Mouse (Mus musculus): ENCODE measurements at regions not wholly inside any gene's neighbourhood (a gene's known extent, or its start where the extent isn't known, plus 50 kb on each side); places are given as distances from the start of the nearest gene placed in this dataset.

DNA sequence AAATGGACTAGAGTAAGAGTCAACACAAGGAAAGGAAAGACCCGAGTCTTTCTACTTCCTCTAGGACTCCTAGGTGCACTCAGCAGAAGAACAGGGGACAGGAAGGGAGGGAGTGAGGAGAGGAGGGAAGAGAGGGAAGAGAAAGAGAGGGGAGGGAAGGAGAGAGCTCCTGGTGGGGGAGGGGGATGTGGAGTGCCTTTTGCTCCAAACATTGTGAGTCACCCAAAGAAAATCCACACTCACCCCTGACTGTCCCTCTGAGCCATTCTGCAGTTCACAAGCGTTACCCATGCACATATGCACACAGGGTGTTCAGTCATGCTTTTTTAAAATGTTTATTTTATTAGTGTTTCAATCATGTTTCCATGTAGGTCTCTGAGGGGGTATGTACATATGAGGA is 65.5 kb upstream of the Fam3c start:
- Histone ChIP-seq H3K36me3 (replicated peaks; ENCODE audit: control insufficient read depth, insufficient read depth, low read depth) (no peaks in the 10 kb centered on the region), H3K4me3 (ENCODE audit: insufficient read depth in 1 of 2, low read depth in 2 of 2, low read length in 2 of 2) (no peak overlapping the region), H3K9me3 (ENCODE audit: control insufficient read depth, low read length) (no peaks in the 10 kb centered on the region), H3K27ac (no peak overlapping the region), H3K4me2 (ENCODE audit: low read depth) (no peak overlapping the region), H3K4me1 (replicated peaks; ENCODE audit: control insufficient read depth in 2 of 2, insufficient read depth in 2 of 2, low read length in 1 of 2) (peaks cover 0 to 7% of the 10 kb centered on the region in 2 experiments; a peak in 2 of 4 replicates), H3K27me3 (ENCODE audit: control insufficient read depth, insufficient read depth, low read length) (no peaks in the 10 kb centered on the region), H3K9ac (replicated peaks) (no peak overlapping the region)
- 29% methylated on average over 2 of the region's 2 CpGs for WGBS (ENCODE audit: insufficient replicate concordance)
- TF ChIP-seq EP300 (IDR thresholded peaks at IDR 0.05; ENCODE audit: low read depth) (no peak), CTCF (IDR thresholded peaks at IDR 0.05; ENCODE audit: low read depth) (no peak)
- no peak for ATAC-seq (ENCODE audit: insufficient read depth)
- no peak for DNase-seq (ENCODE audit: low read depth in 3 of 3, low spot score in 3 of 3)

GRCm38 (mm10) chr6:22418279-22418678 is 62.2 kb upstream of the Fam3c start:
- Histone ChIP-seq H3K36me3 (replicated peaks; ENCODE audit: control insufficient read depth, insufficient read depth, low read depth) (no peaks in the 10 kb centered on the region), H3K27ac (no peak overlapping the region), H3K27me3 (ENCODE audit: control insufficient read depth, insufficient read depth, low read length) (no peaks in the 10 kb centered on the region), H3K4me3 (ENCODE audit: insufficient read depth in 1 of 2, low read depth in 2 of 2, low read length in 2 of 2) (no peak overlapping the region), H3K4me1 (replicated peaks; ENCODE audit: control insufficient read depth in 2 of 2, insufficient read depth in 2 of 2, low read length in 1 of 2) (peaks cover 0 to 4% of the 10 kb centered on the region in 2 experiments; a peak in 2 of 4 replicates), H3K4me2 (ENCODE audit: low read depth) (no peak overlapping the region), H3K9me3 (ENCODE audit: control insufficient read depth, low read length) (no peaks in the 10 kb centered on the region), H3K9ac (replicated peaks) (no peak overlapping the region)
- DNase-seq (ENCODE audit: low read depth in 3 of 3, low spot score in 3 of 3) (no peak), ATAC-seq (ENCODE audit: insufficient read depth) (no peak)
- no peak for TF ChIP-seq EP300 (IDR thresholded peaks at IDR 0.05; ENCODE audit: low read depth)
- TF ChIP-seq CTCF (IDR thresholded peaks at IDR 0.05; ENCODE audit: low read depth): no peak
- 48% methylated on average over 4 of the region's 4 CpGs for WGBS (ENCODE audit: insufficient replicate concordance)

GRCm38 (mm10) chr6:22417189-22417588 is 61.1 kb upstream of the Fam3c start:
- ATAC-seq (ENCODE audit: insufficient read depth) (no peak), DNase-seq (ENCODE audit: low read depth in 3 of 3, low spot score in 3 of 3) (no peak)
- no peak overlapping the region for H3K4me2 ChIP-seq (ENCODE audit: low read depth)
- H3K9ac ChIP-seq (replicated peaks): no peak overlapping the region
- no peaks in the 10 kb centered on the region for H3K27me3 ChIP-seq (ENCODE audit: control insufficient read depth, insufficient read depth, low read length)
- no peaks in the 10 kb centered on the region for H3K36me3 ChIP-seq (replicated peaks; ENCODE audit: control insufficient read depth, insufficient read depth, low read depth)
- TF ChIP-seq EP300 (IDR thresholded peaks at IDR 0.05; ENCODE audit: low read depth) (no peak), CTCF (IDR thresholded peaks at IDR 0.05; ENCODE audit: low read depth) (no peak)
- no peaks in the 10 kb centered on the region for H3K9me3 ChIP-seq (ENCODE audit: control insufficient read depth, low read length)
- H3K4me3 ChIP-seq (ENCODE audit: insufficient read depth in 1 of 2, low read depth in 2 of 2, low read length in 2 of 2): no peak overlapping the region
- no peak overlapping the region for H3K27ac ChIP-seq
- 51% methylated on average over 2 of the region's 2 CpGs for WGBS (ENCODE audit: insufficient replicate concordance)
- H3K4me1 ChIP-seq (replicated peaks; ENCODE audit: control insufficient read depth in 2 of 2, insufficient read depth in 2 of 2, low read length in 1 of 2): no peaks in the 10 kb centered on the region

- Histone ChIP-seq H3K9me3 (ENCODE audit: control insufficient read depth, low read length) (no peaks in the 10 kb centered on the region), H3K27ac (no peak overlapping the region), H3K4me1 (replicated peaks; ENCODE audit: control insufficient read depth in 2 of 2, insufficient read depth in 2 of 2, low read length in 1 of 2) (no peaks in the 10 kb centered on the region), H3K4me3 (ENCODE audit: insufficient read depth in 1 of 2, low read depth in 2 of 2, low read length in 2 of 2) (no peak overlapping the region), H3K27me3 (ENCODE audit: control insufficient read depth, insufficient read depth, low read length) (no peaks in the 10 kb centered on the region), H3K4me2 (ENCODE audit: low read depth) (no peak overlapping the region), H3K9ac (replicated peaks) (no peak overlapping the region), H3K36me3 (replicated peaks; ENCODE audit: control insufficient read depth, insufficient read depth, low read depth) (no peaks in the 10 kb centered on the region)
- no peak for TF ChIP-seq EP300 (IDR thresholded peaks at IDR 0.05; ENCODE audit: low read depth)
- no peak for TF ChIP-seq CTCF (IDR thresholded peaks at IDR 0.05; ENCODE audit: low read depth)
- DNase-seq (ENCODE audit: low read depth in 3 of 3, low spot score in 3 of 3) (no peak), ATAC-seq (ENCODE audit: insufficient read depth) (no peak)
- 68% methylated on average over 2 of the region's 2 CpGs for WGBS (ENCODE audit: insufficient replicate concordance)
Measured at GRCm38 (mm10) chr6:22411796-22412195, 55.8 kb upstream of the Fam3c start.

- H3K9ac ChIP-seq (replicated peaks): no peak overlapping the region
- no peaks in the 10 kb centered on the region for H3K9me3 ChIP-seq (ENCODE audit: control insufficient read depth, low read length)
- no peak overlapping the region for H3K27ac ChIP-seq
- 39% methylated on average over 7 of the region's 7 CpGs for WGBS (ENCODE audit: insufficient replicate concordance)
- H3K4me3 ChIP-seq (ENCODE audit: insufficient read depth in 1 of 2, low read depth in 2 of 2, low read length in 2 of 2): no peak overlapping the region
- no peaks in the 10 kb centered on the region for H3K36me3 ChIP-seq (replicated peaks; ENCODE audit: control insufficient read depth, insufficient read depth, low read depth)
- H3K4me1 ChIP-seq (replicated peaks; ENCODE audit: control insufficient read depth in 2 of 2, insufficient read depth in 2 of 2, low read length in 1 of 2): no peaks in the 10 kb centered on the region
- DNase-seq (ENCODE audit: low read depth in 3 of 3, low spot score in 3 of 3) (no peak), ATAC-seq (ENCODE audit: insufficient read depth) (no peak)
- no peaks in the 10 kb centered on the region for H3K27me3 ChIP-seq (ENCODE audit: control insufficient read depth, insufficient read depth, low read length)
- TF ChIP-seq CTCF (IDR thresholded peaks at IDR 0.05; ENCODE audit: low read depth): no peak
- no peak for TF ChIP-seq EP300 (IDR thresholded peaks at IDR 0.05; ENCODE audit: low read depth)
- H3K4me2 ChIP-seq (ENCODE audit: low read depth): no peak overlapping the region
Measured at GRCm38 (mm10) chr6:22408808-22409589, 53.0 kb upstream of the Fam3c start.
